Comparison of ENCODE assay signal across 11 mouse cellular contexts in the genomic region with DNA sequence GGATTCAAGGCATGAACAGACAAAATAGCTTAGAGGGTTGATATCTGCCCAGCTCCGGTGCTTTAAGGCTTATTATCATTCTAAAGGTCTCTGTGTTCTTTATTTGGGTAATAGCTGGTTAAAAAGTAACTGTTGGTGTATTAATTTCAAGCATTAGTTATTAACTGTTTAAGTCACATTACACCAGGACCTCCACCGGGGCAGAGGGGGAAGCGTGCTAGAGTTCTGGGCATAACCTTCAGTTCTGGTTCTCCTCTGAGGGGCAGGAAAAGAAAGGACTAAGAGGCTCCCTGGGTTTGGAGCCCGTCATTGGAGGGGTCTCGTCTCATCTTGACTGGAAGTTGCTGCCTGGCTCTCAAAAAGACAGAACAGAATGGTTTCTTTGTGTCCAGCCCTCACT.
"Had no signal": no experiment of that assay in that cellular context is flagged by ENCODE, and none has a peak within 500 bp of the region (broad histone marks: within the 10 kb centered on the region; RNA-seq: fewer than 3 reads in every experiment).

No protein-coding gene starts in this region.

- H3K4me2 ChIP-seq: hindbrain, embryonic 15.5 days; limb, embryonic 15.5 days; liver, embryonic 12.5 days; lung, embryonic 14.5 days; midbrain, embryonic 12.5 days had no signal

- H3K4me3 ChIP-seq: hindbrain, embryonic 15.5 days; limb, embryonic 15.5 days; liver, embryonic 12.5 days; megakaryocyte, embryonic 14.5 days; midbrain, embryonic 12.5 days had no signal

- H3K36me3 ChIP-seq: liver, embryonic 12.5 days had no signal

- H3K4me1 ChIP-seq: hindbrain, embryonic 15.5 days; liver, embryonic 12.5 days; midbrain, embryonic 12.5 days had no signal

- H3K9me3 ChIP-seq: hindbrain, embryonic 15.5 days; limb, embryonic 15.5 days; liver, embryonic 12.5 days; megakaryocyte, embryonic 14.5 days; midbrain, embryonic 12.5 days had no signal

- H3K9ac ChIP-seq: hindbrain, embryonic 15.5 days; limb, embryonic 15.5 days; liver, embryonic 12.5 days; lung, embryonic 14.5 days; midbrain, embryonic 12.5 days had no signal

- DNase-seq: lung, embryonic 14.5 days; lung, postnatal 4 days; right cerebral cortex, adult 18-20 months; spleen, adult 18-20 months; thymus, adult 18-20 months; thymus, postnatal 14 days had no signal

- H3K27ac ChIP-seq: hindbrain, embryonic 15.5 days; limb, embryonic 15.5 days; liver, embryonic 12.5 days; midbrain, embryonic 12.5 days had no signal

- H3K27me3 ChIP-seq: hindbrain, embryonic 15.5 days; limb, embryonic 15.5 days; liver, embryonic 12.5 days; midbrain, embryonic 12.5 days had no signal
